Mouse (Mus musculus): Measurements from ENCODE around the gene Tspan3.
A peak's percentile ranks its signal among the peaks of the same experiment; 100 is the strongest.

The Tspan3 gene

GRCm38 (mm10) chr9:56154572-56154971 is 10.7 kb downstream of the Tspan3 start:
- DNase-seq, result no peak

- no peak for DNase-seq
Observed at GRCm38 (mm10) chr9:56152482-56153007, 12.7 kb downstream of the Tspan3 start.

- no peak for DNase-seq
Observed at GRCm38 (mm10) chr9:56151745-56152481, 13.4 kb downstream of the Tspan3 start.

- DNase-seq, result no peak
Observed at GRCm38 (mm10) chr9:56146326-56146923, 18.9 kb downstream of the Tspan3 start.

GRCm38 (mm10) chr9:56144366-56145003 is 20.8 kb downstream of the Tspan3 start:
- no peak for DNase-seq

GRCm38 (mm10) chr9:56141776-56142175 is 23.5 kb downstream of the Tspan3 start:
- no peak for DNase-seq

GRCm38 (mm10) chr9:56135590-56136197 is 29.6 kb downstream of the Tspan3 start:
- no peak for DNase-seq

GRCm38 (mm10) chr9:56134614-56135013 is 30.7 kb downstream of the Tspan3 start:
- DNase-seq, result peak; percentile 63

- no peak for DNase-seq
Observed at GRCm38 (mm10) chr9:56133970-56134369, 31.3 kb downstream of the Tspan3 start.

- DNase-seq, result no peak
Observed at GRCm38 (mm10) chr9:56131813-56132525, 33.3 kb downstream of the Tspan3 start.

- no peak for DNase-seq
Observed at GRCm38 (mm10) chr9:56130536-56130935, 34.7 kb downstream of the Tspan3 start.

- no peak for DNase-seq
Observed at GRCm38 (mm10) chr9:56129951-56130350, 35.3 kb downstream of the Tspan3 start.

- DNase-seq, result peak; percentile 66
Observed at GRCm38 (mm10) chr9:56128331-56128730, 36.9 kb downstream of the Tspan3 start.

- no peak for DNase-seq
Observed at GRCm38 (mm10) chr9:56126453-56127173, 38.7 kb downstream of the Tspan3 start.

GRCm38 (mm10) chr9:56124561-56124960 is 40.7 kb downstream of the Tspan3 start:
- DNase-seq, result no peak

GRCm38 (mm10) chr9:56123613-56124012 is 41.7 kb downstream of the Tspan3 start:
- DNase-seq, result no peak

GRCm38 (mm10) chr9:56122973-56123372 is 42.3 kb downstream of the Tspan3 start:
- DNase-seq, result peak; percentile 62

- peak; percentile 48 for DNase-seq
Observed at GRCm38 (mm10) chr9:56121097-56121496, 44.2 kb downstream of the Tspan3 start.

GRCm38 (mm10) chr9:56119651-56120050 is 45.6 kb downstream of the Tspan3 start:
- no peak for DNase-seq

GRCm38 (mm10) chr9:56118582-56118981 is 46.7 kb downstream of the Tspan3 start:
- peak; percentile 73 for DNase-seq

- no peak for DNase-seq
Observed at GRCm38 (mm10) chr9:56118091-56118490, 47.2 kb downstream of the Tspan3 start.

GRCm38 (mm10) chr9:56108174-56108573 is 57.1 kb downstream of the Tspan3 start:
- DNase-seq, result no peak
